Mouse (Mus musculus) kidney, postnatal 10 days (tissue): ENCODE measurements at regions not wholly inside any gene's neighbourhood (a gene's known extent, or its start where the extent isn't known, plus 50 kb on each side); places are given as distances from the start of the nearest gene placed in this dataset.

ENCODE experiments used
- DNase-seq: peaks from one replicate; pipeline ENCODE4 v3.0.0; 2021; ENCODE audit warnings: mixed read lengths

DNA sequence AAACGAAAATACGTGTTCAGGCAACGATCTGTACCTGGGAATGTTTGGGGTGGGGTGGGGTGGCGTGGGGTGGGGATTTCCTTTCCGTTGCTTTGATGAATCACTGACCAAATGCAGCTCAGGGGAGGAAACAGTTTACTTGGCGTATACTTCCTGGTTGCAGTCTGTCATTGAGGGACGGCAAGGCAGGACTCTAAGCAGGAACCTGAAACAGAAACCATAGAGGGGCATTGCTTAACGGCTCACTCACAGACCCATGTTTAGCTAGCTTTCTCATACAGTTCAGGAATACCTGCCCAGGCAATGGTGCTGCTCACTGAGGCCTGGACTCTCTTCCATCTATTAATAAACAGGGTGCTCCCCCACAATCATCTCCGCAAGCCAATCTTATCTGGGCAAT is 55.1 kb upstream of the Smox start:
- no peak for DNase-seq

DNA sequence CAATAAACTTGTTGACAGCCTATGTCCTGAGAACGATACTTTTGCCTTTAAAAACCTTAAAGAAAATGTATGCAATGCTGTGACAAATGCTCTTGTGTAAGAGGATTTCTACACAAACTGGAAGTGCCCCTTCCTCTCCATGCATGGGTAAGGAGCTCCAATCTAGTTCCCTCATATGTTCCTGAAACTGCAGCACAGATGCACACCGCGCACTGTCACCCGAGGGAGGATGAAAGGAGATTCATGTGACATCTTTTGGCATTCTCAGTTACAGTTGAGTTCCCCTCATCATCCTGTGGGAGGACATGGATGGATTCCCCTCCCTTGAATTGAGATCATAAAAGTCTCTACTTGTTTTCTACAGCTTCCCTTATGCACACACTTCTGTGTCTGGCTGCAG is 60.8 kb upstream of the Smox start:
- no peak for DNase-seq

DNA sequence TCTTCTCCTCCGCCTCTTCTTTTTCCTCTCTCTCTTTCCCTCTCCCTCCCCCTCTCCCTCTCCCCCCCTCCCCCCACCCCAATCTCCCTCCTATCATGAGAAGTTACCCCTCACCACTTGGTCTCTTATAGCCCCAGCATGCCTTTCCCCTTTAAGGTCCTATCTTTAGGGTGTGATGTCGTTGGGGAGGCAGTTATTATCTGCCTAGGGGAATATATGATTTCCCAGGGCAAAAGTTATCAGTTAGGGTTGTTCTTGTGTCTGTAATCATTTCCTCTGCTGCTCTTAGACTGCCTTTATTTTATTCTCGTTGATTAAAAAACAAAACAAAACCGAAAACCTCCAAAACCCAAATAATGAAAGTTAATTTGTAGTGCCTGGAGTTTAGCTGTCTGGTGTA is 63.2 kb upstream of the Smox start:
- no peak for DNase-seq

- no peak for DNase-seq
Observed at GRCm38 (mm10) chr2:131426941-131427340, 64.4 kb upstream of the Smox start.

- no peak for DNase-seq
Observed at GRCm38 (mm10) chr2:131423616-131424320, 67.5 kb upstream of the Smox start.

GRCm38 (mm10) chr2:131422907-131423445 is 68.3 kb upstream of the Smox start:
- DNase-seq, result peak; percentile 78

DNA sequence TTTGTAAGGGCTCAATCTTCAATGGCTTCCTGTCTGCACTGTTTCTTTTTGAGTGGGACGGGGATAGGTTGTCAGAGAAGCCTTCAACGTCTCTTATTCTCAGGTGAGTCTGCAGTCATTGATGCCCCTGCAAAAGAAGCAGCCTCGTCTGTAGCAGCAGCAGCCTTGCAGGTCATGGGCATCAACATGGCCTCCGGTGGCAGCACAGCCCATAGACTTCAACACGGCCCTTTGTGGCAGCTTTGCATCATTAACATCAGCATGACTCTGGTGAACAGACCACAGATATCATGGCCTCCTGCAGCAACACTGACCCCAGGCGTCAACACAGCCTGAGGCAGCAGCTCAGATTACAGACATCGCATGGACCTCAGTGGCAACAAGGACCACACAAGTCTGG is 65.4 kb upstream of the Rnf24 start:
- no peak for DNase-seq

DNA sequence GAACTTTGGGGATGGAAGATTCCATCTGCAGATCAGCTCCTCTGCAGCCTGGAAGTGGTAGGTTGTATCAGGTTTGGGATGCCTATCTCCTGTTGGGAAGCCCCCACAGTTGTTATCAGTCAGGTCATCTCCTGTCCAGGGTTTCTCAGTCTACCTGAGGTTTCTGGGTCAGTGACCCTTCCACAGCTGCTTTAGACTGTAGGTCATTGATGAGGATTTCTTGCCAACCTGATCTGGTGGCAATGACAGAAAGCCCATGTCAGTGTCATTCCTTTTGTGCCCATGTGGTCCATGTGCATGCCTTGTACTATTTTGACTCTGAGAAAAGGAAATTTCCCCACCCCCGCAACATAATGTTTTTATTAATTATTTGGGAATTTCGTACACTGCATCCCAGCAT is 64.8 kb upstream of the Rnf24 start:
- DNase-seq, result no peak

DNA sequence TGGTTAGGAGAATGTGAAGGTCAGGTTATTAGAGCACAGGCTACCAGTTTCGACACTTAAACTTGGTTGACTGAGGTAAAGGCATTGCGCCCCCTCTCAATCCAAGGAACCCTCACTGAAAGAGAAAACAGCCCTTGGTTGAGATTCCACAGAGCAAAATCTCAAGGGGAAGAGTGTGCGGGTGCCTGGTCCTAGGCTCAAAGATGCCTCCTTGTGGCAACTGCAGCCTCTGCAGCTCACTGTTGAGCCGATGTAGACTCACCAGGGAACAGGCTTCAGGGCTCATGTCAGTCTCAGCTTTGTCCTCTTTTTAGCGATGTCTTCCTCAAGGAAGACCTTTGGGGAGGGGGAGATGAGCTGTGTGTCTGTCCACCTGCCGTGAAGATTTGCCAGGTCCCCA is 63.8 kb upstream of the Rnf24 start:
- DNase-seq, result peak; percentile 79

DNA sequence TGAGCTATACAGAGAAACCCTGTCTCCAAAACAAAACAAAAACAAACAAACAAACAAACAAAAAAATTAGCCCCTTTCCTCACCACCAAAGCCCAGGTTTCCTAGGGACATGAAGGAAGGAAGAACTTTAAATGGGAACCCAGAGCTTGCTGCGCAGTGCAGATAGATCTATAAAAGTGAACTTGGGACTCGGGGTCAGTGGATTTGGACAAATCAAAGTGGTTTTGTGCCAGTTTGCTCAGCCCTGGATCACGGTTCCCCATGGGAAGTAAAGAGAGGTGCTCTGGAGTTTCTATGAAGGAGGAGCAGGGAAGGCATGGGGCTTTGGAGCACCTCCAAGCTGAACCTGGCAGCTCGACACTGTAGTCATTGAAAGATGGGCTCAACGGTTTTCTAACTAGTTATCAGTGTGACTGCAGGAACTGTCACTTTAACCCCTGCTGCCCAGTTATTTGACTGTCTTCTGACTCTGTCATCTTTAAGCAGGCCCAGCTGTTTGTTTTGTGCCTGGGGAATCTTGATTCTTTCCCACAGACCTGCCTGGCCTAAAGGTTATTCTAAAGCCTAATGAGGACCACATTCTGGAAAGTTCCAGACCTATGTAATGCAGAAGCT is 58.3 kb upstream of the Rnf24 start:
- DNase-seq, result no peak

DNA sequence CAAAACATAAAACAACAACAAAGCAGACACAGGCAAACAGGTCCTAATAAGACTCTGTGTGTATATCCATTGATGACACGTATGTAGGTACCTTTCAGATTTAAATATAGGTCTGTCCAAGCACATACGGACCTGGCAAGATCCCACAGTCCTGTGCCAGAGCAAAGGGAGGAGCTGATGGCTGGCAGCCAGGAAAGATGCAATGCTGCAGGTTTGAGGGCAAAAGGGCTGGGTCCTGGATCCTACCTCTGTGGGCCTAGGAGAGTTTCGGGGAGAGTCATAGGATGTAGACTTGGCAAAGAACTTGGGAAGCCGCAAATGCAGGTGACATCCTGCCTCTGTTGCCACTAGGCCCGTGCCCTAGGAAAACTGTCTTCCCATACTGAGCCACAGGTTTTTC is 54.6 kb upstream of the Rnf24 start:
- no peak for DNase-seq

DNA sequence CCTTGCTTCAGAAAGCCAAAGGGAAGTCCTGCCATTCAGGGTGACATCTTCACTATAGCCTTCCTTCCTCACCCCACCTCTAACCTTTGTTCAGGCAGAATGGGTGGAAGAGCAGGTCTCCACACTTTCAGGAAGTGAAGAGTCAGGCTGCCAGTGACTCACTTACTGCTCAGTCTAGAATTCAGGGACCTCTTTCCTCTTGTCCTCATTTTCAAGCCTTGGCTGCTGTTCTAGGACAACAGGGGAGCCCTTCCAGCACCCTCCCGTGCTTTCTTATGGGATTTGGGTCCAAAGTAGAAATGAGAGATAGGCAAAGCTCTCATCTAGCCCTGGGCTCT is 51.5 kb upstream of the Rnf24 start:
- DNase-seq, result no peak

GRCm38 (mm10) chr2:131403543-131404217 is 51.0 kb upstream of the Rnf24 start:
- DNase-seq, result no peak
